Mouse (Mus musculus) C2C12 (cell line): ENCODE measurements around the gene Hs6st3.

Experiments
- CTCF ChIP-seq: IDR thresholded peaks from one replicate; pipeline ENCODE4 v1.5.1; 2011; ENCODE audit not compliant: control insufficient read depth, insufficient read depth, insufficient read length
- MYOD1 ChIP-seq: IDR thresholded peaks from one replicate; pipeline ENCODE4 v1.6.1; 2011; ENCODE audit warnings: low read depth; ENCODE audit not compliant: control insufficient read depth, insufficient read length

DNA sequence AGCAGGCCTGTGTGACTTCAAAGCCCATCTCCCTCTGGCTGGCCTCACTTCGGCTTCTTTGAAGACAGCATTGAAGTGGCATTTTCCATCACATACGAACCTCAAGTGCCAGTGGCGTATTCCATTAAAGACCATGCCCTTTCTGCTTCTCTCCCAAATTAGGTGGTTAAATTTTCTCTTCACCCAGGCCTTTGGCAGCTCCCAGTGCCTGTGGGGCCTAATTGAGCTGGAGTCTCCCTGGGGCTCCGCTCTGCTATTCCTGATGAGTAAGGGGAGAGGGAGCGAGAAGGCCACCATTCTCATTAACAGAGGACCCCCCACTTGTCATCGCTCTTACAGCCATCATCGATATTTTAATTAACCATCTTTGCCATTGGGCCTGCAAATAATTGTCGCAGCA is 754.8 kb downstream of the Hs6st3 start:
- TF ChIP-seq CTCF (no peak), MYOD1 (no peak)
